Mouse (Mus musculus): ENCODE measurements around the gene Anp32b. TPM values are rescaled to one million over a fixed set of nuclear protein-coding genes. Genes with fewer than 3 reads are reported as not detected.

Gene Anp32b
- polyA plus RNA-seq, 1 experiment from 2014 or later: 63.2 TPM

DNA sequence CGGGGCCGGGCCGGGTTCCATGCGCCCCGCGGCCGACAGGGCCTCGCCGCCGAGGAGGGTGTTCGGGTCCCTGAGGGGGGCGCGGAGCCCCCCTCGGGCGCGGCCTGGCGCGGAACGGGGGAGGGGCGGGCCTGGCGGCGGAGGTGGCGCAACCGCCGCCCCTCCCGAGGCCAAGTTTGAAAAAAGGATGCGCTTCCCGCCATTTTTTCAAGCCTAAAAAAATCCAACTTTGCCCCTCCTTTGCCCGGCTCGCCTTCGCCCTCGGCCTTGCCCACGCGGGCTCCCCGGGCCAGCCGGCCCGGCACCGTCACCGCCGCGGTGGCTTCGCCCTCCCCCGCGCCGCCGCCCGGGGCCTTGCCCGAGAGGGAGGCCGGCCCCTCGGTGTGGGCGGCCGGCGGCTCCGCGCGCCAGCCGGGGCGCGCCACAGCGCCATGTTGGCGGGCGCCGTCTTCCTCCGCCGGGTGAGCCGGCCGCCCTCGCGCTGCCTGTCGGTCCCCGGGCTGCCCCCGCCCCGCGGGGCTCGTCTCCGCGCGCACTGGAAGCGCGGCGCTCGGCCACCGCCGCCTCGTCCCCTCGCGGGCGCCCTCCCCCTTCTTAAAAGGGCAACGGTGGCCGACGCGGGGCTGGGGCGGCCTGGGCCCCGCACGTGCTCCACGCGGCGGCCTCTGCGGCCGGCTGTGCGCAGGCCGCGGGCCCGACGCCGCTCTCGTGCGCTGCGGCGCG, 1.2 kb downstream of the Anp32b start:
- no peaks in the 10 kb centered on the region for H3K36me3 ChIP-seq (replicated peaks; ENCODE audit: control insufficient read depth, insufficient read depth)
- H3K4me1 ChIP-seq (replicated peaks; ENCODE audit: control insufficient read depth, insufficient read depth, low read length): peaks cover 24% of the 10 kb centered on the region
- H3K9ac ChIP-seq: peak overlapping the region; percentile 97
- H3K4me3 ChIP-seq (replicated peaks; ENCODE audit: low read length): peak overlapping the region; percentile 95
- peak overlapping the region; percentile 82 for H3K4me2 ChIP-seq (replicated peaks)
- no peaks in the 10 kb centered on the region for H3K27me3 ChIP-seq (ENCODE audit: control insufficient read depth, insufficient read depth, low read length)
- under 1% methylated on average over 69 of the region's 111 CpGs for WGBS
- H3K27ac ChIP-seq: peak overlapping the region; percentile 98
- DNase-seq (ENCODE audit: low spot score) (peak; percentile 77), ATAC-seq (ENCODE audit: low FRiP score) (peak; percentile 54)
- no peaks in the 10 kb centered on the region for H3K9me3 ChIP-seq (ENCODE audit: control insufficient read depth, low read length)

DNA sequence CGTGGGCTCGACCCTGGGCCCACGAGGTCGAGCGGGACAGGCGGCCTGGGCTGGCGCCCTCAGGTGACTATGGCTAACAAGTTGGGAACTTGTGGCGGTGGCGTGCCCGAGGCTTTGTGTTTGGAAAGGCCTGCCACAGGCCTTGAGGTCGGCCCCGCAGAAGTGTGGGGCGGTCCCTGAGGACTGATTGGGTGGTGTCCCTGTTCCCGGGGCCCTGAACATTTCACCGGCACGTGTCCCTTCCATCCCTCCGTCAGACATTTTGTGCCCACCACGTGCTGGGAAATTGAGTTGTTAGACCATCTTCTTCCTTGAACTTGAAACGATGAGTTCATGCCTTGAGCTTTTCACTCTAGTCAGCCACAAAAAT, 1.8 kb downstream of the Anp32b start:
- no peak for DNase-seq (ENCODE audit: low spot score)
- Histone ChIP-seq H3K9me3 (ENCODE audit: control insufficient read depth, low read length) (no peaks in the 10 kb centered on the region), H3K36me3 (replicated peaks; ENCODE audit: control insufficient read depth, insufficient read depth) (no peaks in the 10 kb centered on the region), H3K4me3 (replicated peaks; ENCODE audit: low read length) (peak overlapping the region; percentile 95), H3K27me3 (ENCODE audit: control insufficient read depth, insufficient read depth, low read length) (no peaks in the 10 kb centered on the region), H3K9ac (peak overlapping the region; percentile 97), H3K27ac (peak overlapping the region; percentile 98), H3K4me2 (replicated peaks) (peak overlapping the region; percentile 82), H3K4me1 (replicated peaks; ENCODE audit: control insufficient read depth, insufficient read depth, low read length) (peaks cover 24% of the 10 kb centered on the region)
- ATAC-seq (ENCODE audit: low FRiP score): peak; percentile 26; the same call in 1 of the 2 replicates
- 0% methylated on average over 13 of the region's 19 CpGs for WGBS

DNA sequence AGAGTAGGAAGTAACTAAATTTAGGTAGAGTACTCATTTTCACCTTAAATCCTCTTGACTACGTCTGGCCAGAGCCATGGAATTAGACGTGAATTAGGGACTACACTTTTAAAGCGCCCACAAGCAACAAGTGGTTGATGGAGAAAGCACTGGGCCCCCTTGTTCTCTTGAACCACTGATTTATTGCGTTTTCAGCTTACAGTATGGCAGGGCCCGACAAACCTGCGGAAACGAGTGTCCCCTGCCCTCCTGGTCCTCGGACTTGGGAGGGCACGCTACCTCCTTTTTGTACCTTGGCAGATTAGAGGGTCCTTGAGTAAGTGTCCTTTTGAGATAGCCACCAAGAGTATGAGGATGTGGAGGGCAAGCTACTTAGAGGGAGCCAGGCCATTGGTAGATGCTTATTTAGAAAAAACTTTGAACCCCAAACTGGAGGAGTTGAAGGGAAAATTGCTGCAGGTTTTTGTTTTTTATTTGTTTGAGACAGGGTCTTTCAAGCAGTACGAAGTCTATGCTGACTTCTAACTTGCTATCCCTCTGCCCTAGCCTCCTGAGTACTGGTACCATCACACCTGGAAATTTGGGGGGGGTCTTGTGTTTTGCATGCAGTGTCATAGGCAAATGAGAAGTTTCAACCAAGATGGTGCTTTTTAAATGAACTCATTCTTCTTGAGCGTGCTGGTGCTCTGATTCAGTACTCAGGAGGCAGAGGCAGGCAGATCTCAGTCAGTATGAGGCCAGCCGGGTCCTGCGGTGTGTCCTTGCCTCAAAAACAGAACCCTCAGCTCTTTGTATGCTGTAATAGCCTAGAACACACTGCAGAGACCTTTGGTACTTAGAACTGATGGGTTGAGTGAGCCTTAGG, 2.4 kb downstream of the Anp32b start:
- WGBS: 43% methylated on average over 13 of the region's 13 CpGs
- ATAC-seq (ENCODE audit: low FRiP score): no peak
- Histone ChIP-seq H3K9me3 (ENCODE audit: control insufficient read depth, low read length) (no peaks in the 10 kb centered on the region), H3K4me1 (replicated peaks; ENCODE audit: control insufficient read depth, insufficient read depth, low read length) (peaks cover 24% of the 10 kb centered on the region), H3K9ac (peak overlapping the region; percentile 97; the same call in 1 of the 2 replicates), H3K27me3 (ENCODE audit: control insufficient read depth, insufficient read depth, low read length) (no peaks in the 10 kb centered on the region), H3K4me2 (replicated peaks) (peak overlapping the region; percentile 82), H3K4me3 (replicated peaks; ENCODE audit: low read length) (peak overlapping the region; percentile 95), H3K36me3 (replicated peaks; ENCODE audit: control insufficient read depth, insufficient read depth) (no peaks in the 10 kb centered on the region), H3K27ac (no peak overlapping the region; the same call in 1 of the 2 replicates)
- DNase-seq (ENCODE audit: low spot score): no peak

DNA sequence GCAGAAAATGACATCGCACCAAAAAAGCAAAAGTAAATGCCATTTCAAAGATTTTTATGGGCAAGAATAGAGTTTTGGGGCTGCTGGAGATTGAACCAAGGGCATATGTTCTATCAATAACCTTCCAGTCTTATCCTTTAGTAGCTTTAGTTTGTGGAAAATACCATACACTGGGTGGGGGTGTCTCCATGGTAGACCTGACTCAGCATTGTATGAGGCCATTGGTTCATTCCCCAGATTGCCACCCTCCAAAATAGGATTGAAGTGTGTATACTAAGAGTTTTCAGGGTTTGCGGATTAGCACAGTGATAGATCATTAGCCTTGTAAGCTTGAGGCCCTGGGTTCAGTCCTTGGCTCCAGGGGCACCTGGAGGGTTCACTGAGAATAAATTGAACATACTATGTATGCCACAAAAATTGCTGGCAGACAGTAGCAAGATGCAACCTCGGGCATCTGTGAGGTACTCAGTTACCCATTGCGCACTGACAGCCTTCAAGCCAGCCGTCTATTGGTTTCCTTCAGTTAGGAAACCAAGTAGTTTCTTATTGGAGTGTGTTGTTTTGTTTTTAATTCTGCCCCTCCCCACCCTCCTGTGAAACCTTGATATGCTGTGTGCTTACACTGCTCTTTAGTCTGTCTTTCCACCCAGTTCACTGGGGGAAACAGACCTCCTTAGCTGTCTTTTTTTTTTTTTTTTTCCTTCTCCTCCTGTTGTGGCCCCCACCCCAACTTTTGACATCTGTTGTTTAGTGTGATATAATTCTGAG, 3.6 kb downstream of the Anp32b start:
- H3K4me2 ChIP-seq (replicated peaks): no peak overlapping the region
- H3K9ac ChIP-seq: no peak overlapping the region
- H3K27ac ChIP-seq: no peak overlapping the region
- 82% methylated on average over 5 of the region's 5 CpGs for WGBS
- DNase-seq (ENCODE audit: low spot score): no peak
- peaks cover 24% of the 10 kb centered on the region for H3K4me1 ChIP-seq (replicated peaks; ENCODE audit: control insufficient read depth, insufficient read depth, low read length)
- ATAC-seq (ENCODE audit: low FRiP score): no peak
- H3K27me3 ChIP-seq (ENCODE audit: control insufficient read depth, insufficient read depth, low read length): no peaks in the 10 kb centered on the region
- no peaks in the 10 kb centered on the region for H3K9me3 ChIP-seq (ENCODE audit: control insufficient read depth, low read length)
- no peak overlapping the region for H3K4me3 ChIP-seq (replicated peaks; ENCODE audit: low read length)
- no peaks in the 10 kb centered on the region for H3K36me3 ChIP-seq (replicated peaks; ENCODE audit: control insufficient read depth, insufficient read depth)

DNA sequence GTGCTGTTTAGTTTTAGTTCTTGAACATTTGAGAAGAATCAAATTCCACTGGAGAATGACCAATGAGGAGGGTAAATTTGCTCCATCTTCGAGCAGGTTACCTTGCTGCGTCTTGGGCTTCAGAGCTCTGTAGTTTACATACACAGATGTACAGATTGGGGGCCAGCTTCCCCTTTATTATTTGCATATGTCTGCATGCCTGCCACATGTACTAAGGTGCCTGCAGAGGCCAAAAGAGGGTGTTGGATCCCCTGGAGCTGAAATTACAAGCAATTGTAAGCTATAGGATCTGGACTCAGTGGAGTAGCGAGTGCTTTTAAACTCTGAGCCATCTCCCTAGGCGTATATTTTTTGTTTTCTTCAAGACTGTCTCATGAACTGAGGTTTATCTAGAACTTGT, 6.1 kb downstream of the Anp32b start:
- no peaks in the 10 kb centered on the region for H3K27me3 ChIP-seq (ENCODE audit: control insufficient read depth, insufficient read depth, low read length)
- 98% methylated on average over 4 of the region's 4 CpGs for WGBS
- H3K27ac ChIP-seq: no peak overlapping the region
- ATAC-seq (ENCODE audit: low FRiP score) (no peak), DNase-seq (ENCODE audit: low spot score) (no peak)
- no peak overlapping the region for H3K4me2 ChIP-seq (replicated peaks)
- H3K9me3 ChIP-seq (ENCODE audit: control insufficient read depth, low read length): no peaks in the 10 kb centered on the region
- no peak overlapping the region for H3K9ac ChIP-seq
- H3K36me3 ChIP-seq (replicated peaks; ENCODE audit: control insufficient read depth, insufficient read depth): peaks cover 11% of the 10 kb centered on the region; the same call in 1 of the 2 replicates
- no peak overlapping the region for H3K4me3 ChIP-seq (replicated peaks; ENCODE audit: low read length)
- H3K4me1 ChIP-seq (replicated peaks; ENCODE audit: control insufficient read depth, insufficient read depth, low read length): peaks cover 17% of the 10 kb centered on the region

DNA sequence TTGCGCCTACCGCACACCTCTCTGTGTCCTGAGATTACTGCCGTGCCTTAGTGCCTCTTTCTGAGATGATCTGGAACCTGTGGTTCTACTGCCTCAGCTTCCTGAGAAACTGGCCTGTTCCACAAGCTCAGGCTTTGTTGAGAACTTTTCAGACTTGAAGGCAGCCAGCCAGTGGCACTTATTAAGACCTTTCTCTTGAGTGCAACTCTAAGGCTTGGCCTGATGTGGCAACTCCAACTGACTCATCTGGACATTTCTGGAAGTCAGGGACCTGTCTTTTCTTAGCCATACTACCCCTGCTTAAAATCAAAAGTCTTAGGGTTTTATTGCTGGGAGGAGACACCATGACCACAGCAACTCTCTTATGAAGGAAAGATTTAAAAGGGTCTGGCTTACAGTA, 6.5 kb downstream of the Anp32b start:
- H3K27me3 ChIP-seq (ENCODE audit: control insufficient read depth, insufficient read depth, low read length): no peaks in the 10 kb centered on the region
- peaks cover 17% of the 10 kb centered on the region for H3K4me1 ChIP-seq (replicated peaks; ENCODE audit: control insufficient read depth, insufficient read depth, low read length)
- H3K9ac ChIP-seq: no peak overlapping the region
- no peak overlapping the region for H3K4me3 ChIP-seq (replicated peaks; ENCODE audit: low read length)
- peaks cover 11% of the 10 kb centered on the region; the same call in 1 of the 2 replicates for H3K36me3 ChIP-seq (replicated peaks; ENCODE audit: control insufficient read depth, insufficient read depth)
- H3K9me3 ChIP-seq (ENCODE audit: control insufficient read depth, low read length): no peaks in the 10 kb centered on the region
- ATAC-seq (ENCODE audit: low FRiP score) (no peak), DNase-seq (ENCODE audit: low spot score) (no peak)
- H3K27ac ChIP-seq: no peak overlapping the region
- WGBS: 97% methylated on average over 3 of the region's 3 CpGs
- H3K4me2 ChIP-seq (replicated peaks): no peak overlapping the region

DNA sequence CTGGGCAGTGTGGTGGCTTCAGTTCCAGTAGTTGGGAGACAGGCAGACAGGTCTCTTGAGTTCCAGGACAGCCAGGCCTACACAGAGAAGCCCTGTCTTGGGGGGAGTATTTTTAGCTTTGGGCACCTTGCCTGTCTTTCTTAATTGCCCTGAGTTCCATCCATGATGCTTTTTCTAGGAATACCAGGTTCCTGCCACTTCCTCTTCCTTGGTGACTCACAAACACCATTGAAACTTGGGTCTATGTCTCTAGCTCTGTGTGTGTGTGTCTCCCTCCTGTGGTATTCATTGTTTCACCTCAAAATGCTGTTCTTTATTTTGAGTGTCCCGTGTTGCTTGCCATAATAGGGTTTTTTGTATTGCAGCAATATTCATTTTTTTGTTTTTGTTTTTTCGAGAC, 7.7 kb downstream of the Anp32b start:
- H3K4me2 ChIP-seq (replicated peaks): no peak overlapping the region
- no peak overlapping the region for H3K4me3 ChIP-seq (replicated peaks; ENCODE audit: low read length)
- WGBS: 86% methylated on average over 2 of the region's 2 CpGs
- DNase-seq (ENCODE audit: low spot score) (no peak), ATAC-seq (ENCODE audit: low FRiP score) (no peak)
- no peaks in the 10 kb centered on the region for H3K9me3 ChIP-seq (ENCODE audit: control insufficient read depth, low read length)
- no peak overlapping the region for H3K9ac ChIP-seq
- no peaks in the 10 kb centered on the region for H3K27me3 ChIP-seq (ENCODE audit: control insufficient read depth, insufficient read depth, low read length)
- H3K4me1 ChIP-seq (replicated peaks; ENCODE audit: control insufficient read depth, insufficient read depth, low read length): peaks cover 5% of the 10 kb centered on the region; the same call in 1 of the 2 replicates
- no peak overlapping the region for H3K27ac ChIP-seq
- peaks cover 14% of the 10 kb centered on the region; the same call in 1 of the 2 replicates for H3K36me3 ChIP-seq (replicated peaks; ENCODE audit: control insufficient read depth, insufficient read depth)

DNA sequence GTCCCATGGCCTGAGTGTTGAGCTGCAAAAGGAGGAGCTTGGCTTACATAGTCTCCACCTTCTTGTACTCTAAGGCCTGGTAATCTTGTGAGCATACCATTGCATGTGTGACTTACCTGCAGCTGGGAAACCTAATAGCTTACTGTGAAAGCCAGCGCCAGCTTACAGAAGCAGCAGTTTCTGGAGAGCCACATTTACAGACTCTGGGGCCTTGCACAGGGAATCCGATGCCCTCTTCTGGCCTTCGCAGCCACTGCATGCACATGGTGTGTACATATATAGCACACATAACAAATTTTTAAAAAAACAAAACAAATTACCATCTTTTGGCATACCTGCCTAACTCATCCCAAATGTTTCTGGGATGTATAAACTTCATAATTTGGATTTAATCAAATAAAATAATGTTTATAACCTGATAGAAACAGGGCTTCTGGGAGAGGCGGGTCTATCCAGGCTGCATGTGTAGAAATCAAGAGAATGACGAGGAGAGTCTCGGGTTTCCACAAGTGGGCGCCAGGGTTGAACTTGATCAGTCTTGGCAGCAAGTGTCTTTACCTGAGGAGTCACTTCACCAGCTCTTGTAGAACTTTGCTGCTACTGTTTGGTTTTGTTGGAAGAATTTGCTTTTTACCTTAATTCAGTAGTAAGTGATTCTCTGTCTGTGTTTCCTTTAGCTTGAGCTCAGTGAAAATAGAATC, 12.6 kb downstream of the Anp32b start:
- Histone ChIP-seq H3K36me3 (replicated peaks; ENCODE audit: control insufficient read depth, insufficient read depth) (peaks cover 57% of the 10 kb centered on the region), H3K9ac (no peak overlapping the region), H3K27ac (no peak overlapping the region), H3K4me1 (replicated peaks; ENCODE audit: control insufficient read depth, insufficient read depth, low read length) (no peaks in the 10 kb centered on the region), H3K27me3 (ENCODE audit: control insufficient read depth, insufficient read depth, low read length) (no peaks in the 10 kb centered on the region), H3K4me3 (replicated peaks; ENCODE audit: low read length) (no peak overlapping the region), H3K4me2 (replicated peaks) (no peak overlapping the region), H3K9me3 (ENCODE audit: control insufficient read depth, low read length) (no peaks in the 10 kb centered on the region)
- ATAC-seq (ENCODE audit: low FRiP score) (no peak), DNase-seq (ENCODE audit: low spot score) (no peak)
- 83% methylated on average over 7 of the region's 7 CpGs for WGBS
